Comparison of ENCODE assay signal across 13 mouse cellular contexts in the genomic region with DNA sequence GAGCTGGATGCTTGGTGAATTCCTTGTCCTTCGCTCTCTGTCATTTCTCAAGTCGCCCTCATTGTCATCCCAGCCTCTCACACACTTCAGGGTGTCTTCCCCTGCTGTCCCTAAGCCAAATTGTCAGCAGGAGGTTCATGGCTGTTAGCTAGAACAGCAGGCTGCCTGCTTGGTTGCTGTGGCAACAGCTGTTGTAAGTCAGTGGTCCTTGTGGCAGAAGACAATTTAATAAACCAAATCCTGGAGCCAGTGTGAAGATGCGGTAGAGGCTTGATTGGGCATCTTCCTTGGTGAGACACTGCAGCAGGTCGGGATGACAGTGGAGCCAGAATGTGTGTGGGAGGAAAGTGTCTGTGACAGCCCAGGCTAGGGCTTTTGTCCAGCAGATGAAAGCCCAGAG. TPM values are rescaled to one million over a fixed set of nuclear protein-coding genes. Genes with fewer than 3 reads are reported as not detected.
A peak's percentile ranks its signal among the peaks of the same experiment; 100 is the strongest.
DNase-seq lines count a peak whose midpoint lies in the region; ATAC-seq and TF ChIP-seq lines count a peak whose summit lies in the region.
"Had no signal": no experiment of that assay in that cellular context is flagged by ENCODE, and none has a peak within 500 bp of the region (broad histone marks: within the 10 kb centered on the region; RNA-seq: fewer than 3 reads in every experiment).

No protein-coding gene starts in this region.

- ATAC-seq in frontal cortex, adult (ENCODE audit: low TSS enrichment): peak; percentile 90
- peak; percentile 20; the same call in 1 of the 2 replicates for ATAC-seq in forebrain, embryonic 12.5 days (ENCODE audit: low FRiP score)
- ATAC-seq in midbrain, embryonic 15.5 days (replicated peaks): peak; percentile 55; the same call in 1 of the 2 replicates
- ATAC-seq in megakaryocyte progenitor cell, adult 5-6 weeks (replicated peaks; ENCODE audit: poor library complexity): no peak

- H3K36me3 ChIP-seq in forebrain, embryonic 12.5 days (replicated peaks): no peaks in the 10 kb centered on the region
- no peaks in the 10 kb centered on the region for H3K36me3 ChIP-seq in midbrain, embryonic 15.5 days (replicated peaks)
- H3K36me3 ChIP-seq: limb, embryonic 15.5 days; stomach, embryonic 15.5 days had no signal

- no peak overlapping the region for H3K9ac ChIP-seq in forebrain, embryonic 12.5 days
- H3K9ac ChIP-seq in midbrain, embryonic 15.5 days: no peak overlapping the region
- H3K9ac ChIP-seq: limb, embryonic 15.5 days; stomach, embryonic 15.5 days had no signal

- H3K4me3 ChIP-seq in forebrain, embryonic 12.5 days (replicated peaks): no peak overlapping the region
- no peak overlapping the region for H3K4me3 ChIP-seq in midbrain, embryonic 15.5 days
- H3K4me3 ChIP-seq in gastrocnemius, adult 2 months: no peak overlapping the region
- H3K4me3 ChIP-seq: limb, embryonic 15.5 days; stomach, embryonic 15.5 days had no signal

- WGBS in forebrain, embryonic 12.5 days: 14% methylated on average over 4 of the region's 4 CpGs
- 4% methylated on average over 4 of the region's 4 CpGs for whole genome bisulfite sequencing in midbrain, embryonic 15.5 days

- H3K27me3 ChIP-seq in forebrain, embryonic 12.5 days: no peaks in the 10 kb centered on the region
- no peaks in the 10 kb centered on the region for H3K27me3 ChIP-seq in midbrain, embryonic 15.5 days (replicated peaks)
- H3K27me3 ChIP-seq: limb, embryonic 15.5 days; stomach, embryonic 15.5 days had no signal

- intact Hi-C loops in gastrocnemius, adult 2 months (cut with DNase I): no loop called here

- DNase-seq in frontal cortex, postnatal 25 days (ENCODE audit: low spot score in 2 of 2): no peak
- DNase-seq in brain, adult 2 months (ENCODE audit: low read depth, low spot score): peak; percentile 82
- DNase-seq in gastrocnemius, adult 2 months: no peak
- no peak for DNase-seq in adrenal gland, adult 18-20 months (ENCODE audit: low spot score in 2 of 2)
- DNase-seq: B cell, adult 2 months; heart, adult 18-20 months had no signal

- no peak overlapping the region for H3K4me2 ChIP-seq in forebrain, embryonic 12.5 days
- H3K4me2 ChIP-seq in midbrain, embryonic 15.5 days: no peak overlapping the region
- H3K4me2 ChIP-seq: limb, embryonic 15.5 days; stomach, embryonic 15.5 days had no signal

- no peak for TF ChIP-seq CTCF in gastrocnemius, adult 2 months (IDR thresholded peaks at IDR 0.05)

- H3K27ac ChIP-seq in forebrain, embryonic 12.5 days: peak overlapping the region; percentile 57
- H3K27ac ChIP-seq in midbrain, embryonic 15.5 days: peak overlapping the region; percentile 64
- no peak overlapping the region for H3K27ac ChIP-seq in gastrocnemius, adult 2 months
- H3K27ac ChIP-seq: limb, embryonic 15.5 days; macrophage; stomach, embryonic 15.5 days had no signal

- peaks cover 13% of the 10 kb centered on the region for H3K4me1 ChIP-seq in forebrain, embryonic 12.5 days
- H3K4me1 ChIP-seq in midbrain, embryonic 15.5 days: peaks cover 15% of the 10 kb centered on the region
- H3K4me1 ChIP-seq: stomach, embryonic 15.5 days had no signal

- no peaks in the 10 kb centered on the region for H3K9me3 ChIP-seq in forebrain, embryonic 12.5 days
- H3K9me3 ChIP-seq in midbrain, embryonic 15.5 days: no peaks in the 10 kb centered on the region
- H3K9me3 ChIP-seq: limb, embryonic 15.5 days; stomach, embryonic 15.5 days had no signal

RNA-seq across cellular contexts. Expression of gene Galnt16, which starts 27.2 kb away (rescaled TPM):
- polyA plus RNA-seq in forebrain, embryonic 12.5 days (2016; fragmentation: Nextera tagmentation; extraction: Ambion mirVana): 29.4 and 31.6 TPM in 2 replicates
- 39.5 and 42.4 TPM in 2 replicates for polyA plus RNA-seq in midbrain, embryonic 15.5 days (2015; fragmentation: Nextera tagmentation; extraction: Ambion mirVana)
- 1 to 10 TPM; 2.4 to 3.8 TPM for total RNA-seq in gastrocnemius, adult 2 months (2021)
- not detected in 2 replicates for total RNA-seq in megakaryocyte progenitor cell, adult 5-6 weeks (2015)
- not detected in 2 replicates for total RNA-seq in megakaryocyte progenitor cell, adult 5-6 weeks (2017)
- total RNA-seq in adrenal gland, adult 18-20 months (2021): 10 to 100 TPM in 1 of 2 experiments, 1 to 10 TPM in 1; 8.9 to 10.3 TPM
- polyA plus RNA-seq: macrophage had no signal
